Mouse (Mus musculus) intestine, embryonic 16.5 days (tissue): Measurements from ENCODE around the gene Cd302. TPM values are rescaled to one million over a fixed set of nuclear protein-coding genes. Genes with fewer than 3 reads are reported as not detected.

ENCODE experiments used
- ATAC-seq: fragments of 200-750 bp; cut with Nextera tagmentation; 2 replicates; pipeline ENCODE4 v1.8.0; 2017; ENCODE audit warnings: moderate TSS enrichment, moderate library complexity
- H3K27ac ChIP-seq: fragments of 300-500 bp; sonication (generic); 2 replicates; pipeline ENCODE4 v1.5.1; 2014; ENCODE audit warnings: mild to moderate bottlenecking, low read length
- H3K27me3 ChIP-seq: fragments of 300-500 bp; sonication (generic); replicated peaks from 2 replicates; pipeline ENCODE4 v1.6.1; 2014; ENCODE audit warnings: low read length, control low read depth, mixed read lengths; ENCODE audit not compliant: control insufficient read depth, insufficient read depth
- H3K36me3 ChIP-seq: fragments of 300-500 bp; sonication (generic); 2 replicates; pipeline ENCODE4 v1.6.1; 2014; ENCODE audit warnings: low read length, control low read depth; ENCODE audit not compliant: control insufficient read depth, insufficient read depth
- H3K4me1 ChIP-seq: fragments of 300-500 bp; sonication (generic); 2 replicates; pipeline ENCODE4 v1.6.1; 2014; ENCODE audit warnings: low read length, control low read depth, mixed read lengths; ENCODE audit not compliant: control insufficient read depth, insufficient read depth
- H3K4me2 ChIP-seq: fragments of 300-500 bp; sonication (generic); 2 replicates; pipeline ENCODE4 v1.6.1; 2014; ENCODE audit warnings: low read depth, low read length, control low read depth
- H3K4me3 ChIP-seq: fragments of 300-500 bp; sonication (generic); 2 replicates; pipeline ENCODE4 v1.5.1; 2014; ENCODE audit warnings: mild to moderate bottlenecking, low read length
- H3K9ac ChIP-seq: fragments of 300-500 bp; sonication (generic); 2 replicates; pipeline ENCODE4 v1.6.1; 2014; ENCODE audit warnings: low read depth, low read length
- H3K9me3 ChIP-seq: fragments of 300-500 bp; sonication (generic); 2 replicates; pipeline ENCODE4 v1.6.1; 2016; ENCODE audit warnings: low read length, control low read depth; ENCODE audit not compliant: control insufficient read depth
- WGBS: fragments of 180-500 bp; shearing (Covaris S2); extraction: QIAGEN DNeasy Blood & Tissue Kit; methylation state at CpG from one replicate; pipeline ENCODE4 v1.1.7; 2014; 5-methylcytosine and 5-hydroxymethylcytosine counted together
- polyA plus RNA-seq: library from polyadenylated mRNA; unstranded; fragments of >200 nt; fragmentation: Nextera tagmentation; extraction: Ambion mirVana; gene quantifications from 2 replicates; pipeline ENCODE4 v1.2.1, GENCODE M21; 2015

Cd302 gene
- polyA plus RNA-seq, 1 experiment from 2014 or later = 39.5 TPM

DNA sequence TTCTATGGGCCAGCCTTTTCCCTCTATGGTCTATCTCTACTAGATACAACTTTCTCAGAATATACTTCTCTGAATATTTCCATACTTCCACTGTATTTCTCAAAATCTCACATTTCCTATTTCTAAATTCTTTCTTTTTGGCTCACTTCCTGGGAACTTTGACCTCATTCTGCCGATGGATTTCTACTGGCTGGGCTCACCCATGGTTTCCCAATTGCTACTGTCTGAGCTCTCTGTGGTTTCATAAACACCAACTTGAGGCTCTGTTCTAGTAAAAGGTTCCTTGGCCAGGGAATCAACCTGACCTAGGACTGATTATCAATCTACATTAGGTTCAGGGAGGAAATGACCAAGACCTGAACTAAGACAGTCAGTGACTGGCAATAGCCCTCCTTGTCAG, 5.2 kb upstream of the Cd302 start:
- no peak overlapping the region for H3K27ac ChIP-seq
- no peaks in the 10 kb centered on the region for H3K4me1 ChIP-seq
- no peak for ATAC-seq
- H3K4me2 ChIP-seq = no peak overlapping the region
- H3K36me3 ChIP-seq = no peaks in the 10 kb centered on the region
- WGBS = 74% methylated on average over 1 of the region's 1 CpGs
- no peak overlapping the region for H3K4me3 ChIP-seq
- H3K9me3 ChIP-seq = 0 out of 2 replicates have a peak, but pooled peaks cover 3% of the 10 kb centered on the region
- no peak overlapping the region for H3K9ac ChIP-seq
- no peaks in the 10 kb centered on the region for H3K27me3 ChIP-seq

- H3K27ac ChIP-seq = no peak overlapping the region
- H3K27me3 ChIP-seq = no peaks in the 10 kb centered on the region
- 77% methylated on average over 4 of the region's 4 CpGs for WGBS
- no peaks in the 10 kb centered on the region for H3K36me3 ChIP-seq
- H3K9ac ChIP-seq = no peak overlapping the region
- no peak overlapping the region for H3K4me2 ChIP-seq
- H3K9me3 ChIP-seq = 0 out of 2 replicates have a peak, but pooled peaks cover 3% of the 10 kb centered on the region
- no peaks in the 10 kb centered on the region for H3K4me1 ChIP-seq
- no peak for ATAC-seq
- no peak overlapping the region for H3K4me3 ChIP-seq
Measured at GRCm38 (mm10) chr2:60288606-60289005, 4.3 kb upstream of the Cd302 start.

DNA sequence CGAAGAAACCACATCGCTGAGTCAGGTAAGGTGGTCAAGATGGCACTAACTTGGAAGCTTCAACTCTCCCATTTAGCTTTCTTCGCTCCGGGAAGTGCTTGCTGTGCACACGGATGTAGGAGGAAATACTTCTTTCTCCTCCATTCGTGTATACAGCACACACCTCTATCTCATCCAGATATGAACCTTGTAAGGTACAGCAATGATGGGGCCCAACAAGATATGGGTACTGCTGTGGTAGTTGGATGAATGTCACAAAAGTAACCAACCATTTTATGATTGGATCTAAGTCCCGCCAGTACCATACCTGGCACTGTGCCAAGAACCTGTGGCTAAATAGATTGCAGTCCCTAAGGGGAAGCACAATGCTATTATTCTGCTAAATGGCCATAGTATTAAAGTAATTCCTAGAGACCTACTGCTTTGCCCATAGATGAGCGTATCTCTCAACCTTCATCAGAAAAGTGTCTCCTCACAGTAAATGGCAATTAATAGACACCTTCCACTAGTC, 874 bp upstream of the Cd302 start:
- peak; percentile 80 for ATAC-seq

GRCm38 (mm10) chr2:60283751-60284466, 379 bp downstream of the Cd302 start:
- H3K27ac ChIP-seq = peak overlapping the region; percentile 70
- no peaks in the 10 kb centered on the region for H3K36me3 ChIP-seq
- H3K9ac ChIP-seq = peak overlapping the region; percentile 71
- no peaks in the 10 kb centered on the region for H3K27me3 ChIP-seq
- H3K4me1 ChIP-seq = 0 out of 2 replicates have a peak, but pooled peaks cover 2% of the 10 kb centered on the region
- ATAC-seq = peak; percentile 84
- under 1% methylated on average over 41 of the region's 42 CpGs for WGBS
- H3K9me3 ChIP-seq = 0 out of 2 replicates have a peak, but pooled peaks cover 3% of the 10 kb centered on the region
- H3K4me2 ChIP-seq = peak overlapping the region; percentile 95
- H3K4me3 ChIP-seq = peak overlapping the region; percentile 57

More for the DNA sequence above, 874 bp upstream of the Cd302 start:
- WGBS = 74% methylated on average over 8 of the region's 8 CpGs
- 0 out of 2 replicates have a peak overlapping the region, but pooled peaks have one; percentile 19 for H3K27ac ChIP-seq
- H3K36me3 ChIP-seq = no peaks in the 10 kb centered on the region
- no peaks in the 10 kb centered on the region for H3K27me3 ChIP-seq
- H3K4me2 ChIP-seq = peak overlapping the region; percentile 95
- H3K9me3 ChIP-seq = 0 out of 2 replicates have a peak, but pooled peaks cover 3% of the 10 kb centered on the region
- H3K9ac ChIP-seq = no peak overlapping the region
- 0 out of 2 replicates have a peak, but pooled peaks cover 2% of the 10 kb centered on the region for H3K4me1 ChIP-seq
- no peak overlapping the region; the same call in 1 of the 2 replicates for H3K4me3 ChIP-seq

DNA sequence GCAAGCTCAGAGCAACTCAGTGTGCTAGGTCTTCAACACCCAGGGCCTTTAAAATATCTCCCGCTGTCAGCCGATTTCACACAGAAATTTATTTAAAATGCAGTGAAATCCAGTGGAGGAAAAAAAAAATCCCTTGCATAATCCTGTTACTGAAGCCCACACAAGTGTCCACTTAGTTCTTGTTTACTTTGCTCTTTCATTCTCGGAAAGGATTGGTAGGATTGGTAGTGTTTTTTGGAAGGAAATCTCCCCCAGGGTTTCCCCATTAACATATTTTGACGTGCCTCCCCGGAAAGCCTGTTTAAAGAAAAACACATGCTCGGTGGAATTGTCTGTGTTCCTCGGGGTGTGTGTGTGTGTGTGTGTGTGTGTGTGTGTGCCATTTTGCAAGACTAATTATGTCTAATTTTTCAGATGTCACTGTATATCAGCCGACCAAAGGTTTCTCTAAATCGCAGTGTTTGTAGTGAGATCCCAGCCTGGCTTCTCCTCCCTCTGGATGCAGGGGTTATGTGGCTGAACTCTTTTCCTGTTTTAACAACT, 1.0 kb downstream of the Cd302 start:
- peak overlapping the region; percentile 57 for H3K4me3 ChIP-seq
- 0 out of 2 replicates have a peak, but pooled peaks cover 2% of the 10 kb centered on the region for H3K4me1 ChIP-seq
- H3K4me2 ChIP-seq = peak overlapping the region; percentile 95
- H3K9ac ChIP-seq = peak overlapping the region; percentile 71
- H3K27me3 ChIP-seq = no peaks in the 10 kb centered on the region
- no peaks in the 10 kb centered on the region for H3K36me3 ChIP-seq
- H3K27ac ChIP-seq = peak overlapping the region; percentile 70
- 0 out of 2 replicates have a peak, but pooled peaks cover 3% of the 10 kb centered on the region for H3K9me3 ChIP-seq
- ATAC-seq = peak; percentile 23; the same call in 1 of the 2 replicates
- WGBS = 17% methylated on average over 9 of the region's 9 CpGs

DNA sequence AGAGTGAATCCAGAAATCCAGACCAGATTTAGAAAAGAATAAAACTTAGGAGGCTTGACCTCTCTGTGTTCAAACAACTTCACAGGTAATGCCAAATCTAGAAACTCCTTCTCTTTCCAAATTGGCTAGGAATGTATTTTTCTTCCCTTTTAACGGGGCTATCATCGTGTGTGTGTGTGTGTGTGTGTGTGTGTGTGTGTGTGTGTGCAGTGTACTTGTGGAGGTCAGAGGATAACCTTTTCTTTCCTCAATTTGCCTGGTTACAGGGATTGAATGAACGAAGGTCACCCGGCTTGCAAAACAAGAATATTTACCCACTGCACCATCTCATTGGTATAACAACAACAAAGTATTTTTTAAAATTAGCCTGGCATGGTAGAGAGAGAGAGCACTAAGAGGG, 1.7 kb downstream of the Cd302 start:
- Histone ChIP-seq H3K9me3 (0 out of 2 replicates have a peak, but pooled peaks cover 3% of the 10 kb centered on the region), H3K4me3 (no peak overlapping the region; the same call in 1 of the 2 replicates), H3K4me2 (peak overlapping the region; percentile 95), H3K9ac (no peak overlapping the region), H3K27me3 (no peaks in the 10 kb centered on the region), H3K36me3 (no peaks in the 10 kb centered on the region), H3K4me1 (0 out of 2 replicates have a peak, but pooled peaks cover 2% of the 10 kb centered on the region), H3K27ac (no peak overlapping the region)
- no peak for ATAC-seq
- WGBS = 82% methylated on average over 4 of the region's 4 CpGs

- 91% methylated on average over 4 of the region's 4 CpGs for WGBS
- Histone ChIP-seq H3K27me3 (no peaks in the 10 kb centered on the region), H3K9me3 (no peaks in the 10 kb centered on the region), H3K9ac (no peak overlapping the region), H3K27ac (no peak overlapping the region), H3K36me3 (no peaks in the 10 kb centered on the region), H3K4me1 (0 out of 2 replicates have a peak, but pooled peaks cover 2% of the 10 kb centered on the region), H3K4me2 (no peak overlapping the region), H3K4me3 (no peak overlapping the region)
- ATAC-seq = no peak
Measured at GRCm38 (mm10) chr2:60278627-60279026, 5.7 kb downstream of the Cd302 start.

DNA sequence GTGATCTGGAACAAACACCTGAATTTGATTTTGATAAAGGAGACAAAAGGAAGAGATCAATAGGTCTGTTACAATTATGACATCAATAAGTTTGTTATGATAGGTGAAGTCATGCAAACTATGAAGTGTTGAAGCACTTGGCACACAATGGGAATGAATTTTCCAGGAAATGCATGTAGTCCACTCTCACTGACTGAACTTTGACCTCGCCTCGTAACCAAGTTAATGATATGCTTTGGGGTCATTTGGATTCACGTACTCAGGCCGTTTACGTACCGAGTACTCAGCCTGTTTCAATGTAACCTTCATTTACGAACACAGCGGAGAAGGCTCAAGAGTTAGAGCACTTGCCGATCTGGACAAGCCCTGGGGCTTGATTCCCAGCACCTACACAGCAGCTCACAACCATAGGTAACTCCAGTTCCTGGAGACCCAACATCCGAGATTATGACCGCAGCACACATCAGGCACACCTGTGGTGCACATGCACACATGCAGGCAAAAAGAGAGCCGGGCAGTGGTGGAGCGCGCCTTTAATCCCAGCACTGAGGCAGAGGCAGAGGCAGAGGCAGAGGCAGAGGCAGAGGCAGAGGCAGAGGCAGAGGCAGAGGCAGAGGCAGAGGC, 14.3 kb downstream of the Cd302 start:
- H3K9ac ChIP-seq = no peak overlapping the region
- H3K9me3 ChIP-seq = peaks cover 3% of the 10 kb centered on the region; the same call in 1 of the 2 replicates
- H3K36me3 ChIP-seq = no peaks in the 10 kb centered on the region
- no peaks in the 10 kb centered on the region for H3K27me3 ChIP-seq
- H3K4me1 ChIP-seq = no peaks in the 10 kb centered on the region
- H3K4me3 ChIP-seq = no peak overlapping the region
- H3K27ac ChIP-seq = no peak overlapping the region
- no peak overlapping the region for H3K4me2 ChIP-seq
- WGBS = 82% methylated on average over 14 of the region's 14 CpGs
- peak; percentile 60; the same call in 1 of the 2 replicates for ATAC-seq

DNA sequence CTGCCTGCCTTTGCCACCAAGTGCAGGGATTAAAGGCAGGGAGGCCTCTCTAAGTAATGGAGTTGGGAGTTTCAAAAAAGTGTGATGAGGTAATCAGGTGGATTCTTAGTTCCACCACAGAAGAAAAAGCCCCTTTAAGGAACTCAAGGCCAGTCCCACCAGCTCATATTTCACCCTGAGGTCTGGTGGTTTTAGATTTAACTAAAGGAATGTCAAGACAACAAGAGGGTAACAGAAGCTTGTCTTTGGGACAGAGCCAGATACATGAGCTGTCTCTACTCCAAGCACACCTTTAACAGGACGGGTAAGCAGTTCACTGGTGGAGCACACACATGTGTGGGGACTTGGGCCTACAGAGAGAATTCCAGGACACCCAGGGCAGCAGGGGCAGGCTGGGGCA, 16.7 kb downstream of the Cd302 start:
- no peak overlapping the region for H3K4me3 ChIP-seq
- H3K4me1 ChIP-seq = no peaks in the 10 kb centered on the region
- ATAC-seq = no peak
- 56% methylated on average over 1 of the region's 1 CpGs for WGBS
- H3K27ac ChIP-seq = no peak overlapping the region
- no peaks in the 10 kb centered on the region for H3K9me3 ChIP-seq
- H3K9ac ChIP-seq = no peak overlapping the region
- no peak overlapping the region for H3K4me2 ChIP-seq
- H3K36me3 ChIP-seq = no peaks in the 10 kb centered on the region
- H3K27me3 ChIP-seq = no peaks in the 10 kb centered on the region
